Mouse (Mus musculus): ENCODE measurements around the gene Tmem107. TPM values are rescaled to one million over a fixed set of nuclear protein-coding genes. Genes with fewer than 3 reads are reported as not detected.
"Not testable (repeated sequence)": the region's sequence is repeated elsewhere in the genome, so short reads cannot be mapped to it uniquely, and the experiment has no call there.

Gene Tmem107
- polyA plus RNA-seq, 1 experiment = 9.8 TPM

GRCm38 (mm10) chr11:69089616-69090290 is 19.1 kb downstream of the Tmem107 start:
- Histone ChIP-seq H3K27ac (ENCODE audit: insufficient read depth, low read depth, low read length) (no peak overlapping the region), H3K4me3 (ENCODE audit: insufficient read depth, low read length) (peak overlapping the region; percentile 99), H3K4me1 (ENCODE audit: control insufficient read depth, insufficient read depth, low read length) (peaks cover 7% of the 10 kb centered on the region)
- TF ChIP-seq CTCF (IDR thresholded peaks at IDR 0.05; ENCODE audit: low read depth, low read length) = no peak
- no peak for TF ChIP-seq POLR2A (IDR thresholded peaks at IDR 0.05; ENCODE audit: borderline replicate concordance, low read depth, low read length)

- no peak overlapping the region for H3K4me3 ChIP-seq (ENCODE audit: insufficient read depth, low read length)
- TF ChIP-seq CTCF (IDR thresholded peaks at IDR 0.05; ENCODE audit: low read depth, low read length) (no peak), POLR2A (IDR thresholded peaks at IDR 0.05; ENCODE audit: borderline replicate concordance, low read depth, low read length) (no peak)
- H3K27ac ChIP-seq (ENCODE audit: insufficient read depth, low read depth, low read length) = no peak overlapping the region
Observed at GRCm38 (mm10) chr11:69090367-69090766, 19.8 kb downstream of the Tmem107 start.

GRCm38 (mm10) chr11:69091566-69092385 is 21.2 kb downstream of the Tmem107 start:
- no peak overlapping the region for H3K4me3 ChIP-seq (ENCODE audit: insufficient read depth, low read length)
- H3K27ac ChIP-seq (ENCODE audit: insufficient read depth, low read depth, low read length) = no peak overlapping the region
- peaks cover 12% of the 10 kb centered on the region for H3K4me1 ChIP-seq (ENCODE audit: control insufficient read depth, insufficient read depth, low read length)
- no peak for TF ChIP-seq CTCF (IDR thresholded peaks at IDR 0.05; ENCODE audit: low read depth, low read length)
- TF ChIP-seq POLR2A (IDR thresholded peaks at IDR 0.05; ENCODE audit: borderline replicate concordance, low read depth, low read length) = no peak

More at GRCm38 (mm10) chr11:69090367-69090766, 19.8 kb downstream of the Tmem107 start:
- peaks cover 7% of the 10 kb centered on the region for H3K4me1 ChIP-seq (ENCODE audit: control insufficient read depth, insufficient read depth, low read length)

GRCm38 (mm10) chr11:69092386-69092751 is 21.8 kb downstream of the Tmem107 start:
- no peak overlapping the region for H3K27ac ChIP-seq (ENCODE audit: insufficient read depth, low read depth, low read length)
- TF ChIP-seq CTCF (IDR thresholded peaks at IDR 0.05; ENCODE audit: low read depth, low read length) (peak; percentile 65), POLR2A (IDR thresholded peaks at IDR 0.05; ENCODE audit: borderline replicate concordance, low read depth, low read length) (no peak)
- no peak overlapping the region for H3K4me3 ChIP-seq (ENCODE audit: insufficient read depth, low read length)
- H3K4me1 ChIP-seq (ENCODE audit: control insufficient read depth, insufficient read depth, low read length) = peaks cover 12% of the 10 kb centered on the region

- H3K27ac ChIP-seq (ENCODE audit: insufficient read depth, low read depth, low read length) = no peak overlapping the region
- H3K4me1 ChIP-seq (ENCODE audit: control insufficient read depth, insufficient read depth, low read length) = peaks cover 17% of the 10 kb centered on the region
- TF ChIP-seq POLR2A (IDR thresholded peaks at IDR 0.05; ENCODE audit: borderline replicate concordance, low read depth, low read length) = no peak
- TF ChIP-seq CTCF (IDR thresholded peaks at IDR 0.05; ENCODE audit: low read depth, low read length) = no peak
- no peak overlapping the region for H3K4me3 ChIP-seq (ENCODE audit: insufficient read depth, low read length)
Observed at GRCm38 (mm10) chr11:69092871-69093270, 22.3 kb downstream of the Tmem107 start.

- H3K4me1 ChIP-seq (ENCODE audit: control insufficient read depth, insufficient read depth, low read length) = peaks cover 23% of the 10 kb centered on the region
- H3K4me3 ChIP-seq (ENCODE audit: insufficient read depth, low read length); H3K27ac ChIP-seq (ENCODE audit: insufficient read depth, low read depth, low read length): not testable (repeated sequence)
Observed at GRCm38 (mm10) chr11:69093856-69094255, 23.2 kb downstream of the Tmem107 start.

- peak within 1 kb of the TSS; percentile 77 for H3K4me3 ChIP-seq (ENCODE audit: insufficient read depth, low read length)
- H3K27ac ChIP-seq (ENCODE audit: insufficient read depth, low read depth, low read length) = peak within 1 kb of the TSS; percentile 79
- no peak for TF ChIP-seq POLR2A (IDR thresholded peaks at IDR 0.05; ENCODE audit: borderline replicate concordance, low read depth, low read length)
- TF ChIP-seq CTCF (IDR thresholded peaks at IDR 0.05; ENCODE audit: low read depth, low read length) = no peak
- peaks cover 22% of the 10 kb centered on the region for H3K4me1 ChIP-seq (ENCODE audit: control insufficient read depth, insufficient read depth, low read length)
Observed at GRCm38 (mm10) chr11:69094697-69095429, 24.3 kb downstream of the Tmem107 start, which contains the start of gene Per1. Gene Per1 (plus strand): TSS chr11:69095217.

GRCm38 (mm10) chr11:69095511-69096231 is 25.1 kb downstream of the Tmem107 start:
- no peak for TF ChIP-seq POLR2A (IDR thresholded peaks at IDR 0.05; ENCODE audit: borderline replicate concordance, low read depth, low read length)
- no peak for TF ChIP-seq CTCF (IDR thresholded peaks at IDR 0.05; ENCODE audit: low read depth, low read length)
- Histone ChIP-seq H3K27ac (ENCODE audit: insufficient read depth, low read depth, low read length) (peak overlapping the region; percentile 53), H3K4me3 (ENCODE audit: insufficient read depth, low read length) (peak overlapping the region; percentile 77), H3K4me1 (ENCODE audit: control insufficient read depth, insufficient read depth, low read length) (peaks cover 25% of the 10 kb centered on the region)

- TF ChIP-seq POLR2A (IDR thresholded peaks at IDR 0.05; ENCODE audit: borderline replicate concordance, low read depth, low read length) (no peak), CTCF (IDR thresholded peaks at IDR 0.05; ENCODE audit: low read depth, low read length) (no peak)
- Histone ChIP-seq H3K4me1 (ENCODE audit: control insufficient read depth, insufficient read depth, low read length) (peaks cover 32% of the 10 kb centered on the region), H3K27ac (ENCODE audit: insufficient read depth, low read depth, low read length) (no peak overlapping the region), H3K4me3 (ENCODE audit: insufficient read depth, low read length) (peak overlapping the region; percentile 77)
Observed at GRCm38 (mm10) chr11:69096360-69096986, 25.9 kb downstream of the Tmem107 start.
